In genomic region chr15:85634322-85635141, GRCm38 (mm10) we compare ENCODE assay signal across 8 mouse cellular contexts. TPM values are rescaled to one million over a fixed set of nuclear protein-coding genes. Genes with fewer than 3 reads are reported as not detected.
A peak's percentile ranks its signal among the peaks of the same experiment; 100 is the strongest.
DNase-seq lines count a peak whose midpoint lies in the region; ATAC-seq lines count a peak whose summit lies in the region.

No protein-coding gene starts in this region.

- peak overlapping the region; percentile 69 for H3K4me2 ChIP-seq in heart, embryonic 13.5 days
- H3K4me2 ChIP-seq in liver, embryonic 12.5 days: peak overlapping the region; percentile 70
- H3K4me2 ChIP-seq in stomach, embryonic 15.5 days: peak overlapping the region; percentile 74

- H3K9me3 ChIP-seq in heart, embryonic 13.5 days: no peaks in the 10 kb centered on the region
- H3K9me3 ChIP-seq in liver, embryonic 12.5 days (replicated peaks): no peaks in the 10 kb centered on the region
- no peaks in the 10 kb centered on the region for H3K9me3 ChIP-seq in stomach, embryonic 15.5 days

- WGBS in heart, embryonic 13.5 days: under 1% methylated on average over 58 of the region's 58 CpGs
- under 1% methylated on average over 58 of the region's 58 CpGs for WGBS in liver, embryonic 12.5 days (ENCODE audit: insufficient replicate concordance)
- under 1% methylated on average over 58 of the region's 58 CpGs for WGBS in stomach, embryonic 15.5 days

- peak; percentile 100 for DNase-seq in CD4-positive helper T cell, adult 2 months (ENCODE audit: low read depth, low spot score)
- DNase-seq in brain, embryonic 18.5 days (ENCODE audit: low read depth, low spot score): peak; percentile 98
- DNase-seq in kidney, postnatal 10 days: peak; percentile 100
- DNase-seq in natural killer cell, adult 2 months (ENCODE audit: low spot score in 2 of 2): peak; percentile 100

- peak; percentile 93 for ATAC-seq in erythroid progenitor cell, adult 5-6 weeks (replicated peaks; ENCODE audit: low FRiP score, poor library complexity, severe bottlenecking)
- ATAC-seq in heart, embryonic 13.5 days (ENCODE audit: extremely low read depth, insufficient number of reproducible peaks, low FRiP score, low TSS enrichment): peak; percentile 99
- peak; percentile 95 for ATAC-seq in liver, embryonic 12.5 days
- peak; percentile 98 for ATAC-seq in stomach, embryonic 15.5 days (ENCODE audit: insufficient read depth, low FRiP score, low read depth)

- H3K27ac ChIP-seq in heart, embryonic 13.5 days (replicated peaks): peak overlapping the region; percentile 95
- peak overlapping the region; percentile 84 for H3K27ac ChIP-seq in liver, embryonic 12.5 days
- peak overlapping the region; percentile 95 for H3K27ac ChIP-seq in stomach, embryonic 15.5 days

- H3K9ac ChIP-seq in heart, embryonic 13.5 days: peak overlapping the region; percentile 90
- peak overlapping the region; percentile 74 for H3K9ac ChIP-seq in liver, embryonic 12.5 days
- H3K9ac ChIP-seq in stomach, embryonic 15.5 days: peak overlapping the region; percentile 65

- peaks cover 9% of the 10 kb centered on the region for H3K4me1 ChIP-seq in heart, embryonic 13.5 days
- H3K4me1 ChIP-seq in liver, embryonic 12.5 days: peaks cover 16% of the 10 kb centered on the region
- peaks cover 5% of the 10 kb centered on the region for H3K4me1 ChIP-seq in stomach, embryonic 15.5 days

- H3K36me3 ChIP-seq in heart, embryonic 13.5 days: no peaks in the 10 kb centered on the region
- H3K36me3 ChIP-seq in liver, embryonic 12.5 days: no peaks in the 10 kb centered on the region
- no peaks in the 10 kb centered on the region for H3K36me3 ChIP-seq in stomach, embryonic 15.5 days

- peak overlapping the region; percentile 77 for H3K4me3 ChIP-seq in heart, embryonic 13.5 days
- peak overlapping the region; percentile 73 for H3K4me3 ChIP-seq in liver, embryonic 12.5 days
- peak overlapping the region; percentile 60 for H3K4me3 ChIP-seq in stomach, embryonic 15.5 days (replicated peaks)

- peaks cover 9% of the 10 kb centered on the region; the same call in 1 of the 2 replicates for H3K27me3 ChIP-seq in heart, embryonic 13.5 days (replicated peaks)
- peaks cover 8% of the 10 kb centered on the region for H3K27me3 ChIP-seq in liver, embryonic 12.5 days (replicated peaks)
- no peaks in the 10 kb centered on the region for H3K27me3 ChIP-seq in stomach, embryonic 15.5 days (replicated peaks)

RNA-seq across cellular contexts. Expression of gene Wnt7b, which starts 52.3 kb away (rescaled TPM):
- total RNA-seq in erythroid progenitor cell, adult 5-6 weeks (2015; ENCODE audit: low replicate concordance): not detected in 2 replicates
- not detected in 2 replicates for total RNA-seq in erythroid progenitor cell, adult 5-6 weeks (2017; ENCODE audit: low replicate concordance)
- 3.5 and 4.6 TPM in 2 replicates for polyA plus RNA-seq in heart, embryonic 13.5 days (2015; fragmentation: Nextera tagmentation; extraction: Ambion mirVana)
- 0.38 and 0.56 TPM in 2 replicates for polyA plus RNA-seq in liver, embryonic 12.5 days (2016; fragmentation: Nextera tagmentation; extraction: Ambion mirVana)
- 3.7 and 3.8 TPM in 2 replicates for polyA plus RNA-seq in stomach, embryonic 15.5 days (2015; fragmentation: Nextera tagmentation; extraction: Ambion mirVana)

Comparison
In these comparisons a context has a peak if more than half of its experiments do, and no peak if none do; other contexts are left out.
1. Peak in every context shown above with its lines: DNase-seq, ATAC-seq, H3K4me3 ChIP-seq and H3K27ac ChIP-seq.